Mouse (Mus musculus): ENCODE measurements around the gene Cfhr2.
"Not testable (repeated sequence)": the region's sequence is repeated elsewhere in the genome, so short reads cannot be mapped to it uniquely, and the experiment has no call there.

The Cfhr2 gene

GRCm38 (mm10) chr1:139858548-139858947, at the start of gene Cfhr2:
Cfhr2 (minus strand) TSS chr1:139858702.
- no peak for DNase-seq (ENCODE audit: extremely low read depth, low read depth, low spot score)

- no peak for DNase-seq (ENCODE audit: extremely low read depth, low read depth, low spot score)
Measured at GRCm38 (mm10) chr1:139863751-139864150, 5.2 kb upstream of the Cfhr2 start.

- DNase-seq (ENCODE audit: extremely low read depth, low read depth, low spot score), result no peak
Measured at GRCm38 (mm10) chr1:139860176-139860575, 1.7 kb upstream of the Cfhr2 start.

GRCm38 (mm10) chr1:139839699-139840098, 18.8 kb downstream of the Cfhr2 start:
- no peak for DNase-seq (ENCODE audit: extremely low read depth, low read depth, low spot score)

- no peak for DNase-seq (ENCODE audit: extremely low read depth, low read depth, low spot score)
Measured at GRCm38 (mm10) chr1:139839290-139839689, 19.2 kb downstream of the Cfhr2 start.

GRCm38 (mm10) chr1:139808594-139808993, 49.9 kb downstream of the Cfhr2 start:
- DNase-seq (ENCODE audit: extremely low read depth, low read depth, low spot score), result no peak

GRCm38 (mm10) chr1:139781143-139781542, 77.4 kb downstream of the Cfhr2 start, which contains the start of gene Gm4788:
Gm4788 (minus strand) TSS chr1:139781243.
- no peak for DNase-seq (ENCODE audit: extremely low read depth, low read depth, low spot score)

GRCm38 (mm10) chr1:139769913-139770312, 88.6 kb downstream of the Cfhr2 start:
- DNase-seq (ENCODE audit: extremely low read depth, low read depth, low spot score), result not testable (repeated sequence)

All from fat pad, adult 2 months (tissue).